In genomic region chr12:76405183-76405970, GRCm38 (mm10) we compare ENCODE assay signal across 8 mouse cellular contexts. TPM values are rescaled to one million over a fixed set of nuclear protein-coding genes. Genes with fewer than 3 reads are reported as not detected.
DNase-seq lines count a peak whose midpoint lies in the region; ATAC-seq lines count a peak whose summit lies in the region.

No protein-coding gene starts in this region.

- 3% methylated on average over 64 of the region's 64 CpGs for WGBS in embryonic facial prominence, embryonic 13.5 days
- WGBS in macrophage (ENCODE audit: missing documents): 18% methylated on average over 64 of the region's 64 CpGs

- H3K4me2 ChIP-seq in embryonic facial prominence, embryonic 13.5 days: peak overlapping the region; percentile 81

- peak; percentile 1 to 50 for DNase-seq in urinary bladder, adult 18-20 months (ENCODE audit: low spot score in 2 of 2)
- no peak for DNase-seq in urinary bladder, postnatal 10 days (ENCODE audit: low spot score)
- peak; percentile 36 for DNase-seq in heart, postnatal 4 days
- DNase-seq in layer of hippocampus, postnatal 14 days (ENCODE audit: low spot score in 2 of 2): peak; percentile 37
- peak; percentile 21 to 25 for DNase-seq in right cerebral cortex, postnatal 36 days (ENCODE audit: low spot score in 2 of 2)

- H3K27me3 ChIP-seq in embryonic facial prominence, embryonic 13.5 days: peaks cover 53% of the 10 kb centered on the region

- ATAC-seq in embryonic facial prominence, embryonic 13.5 days (ENCODE audit: insufficient number of reproducible peaks, insufficient read depth, low FRiP score, low TSS enrichment, low read depth): no peak
- ATAC-seq in activated CD4-positive, CD25-positive, alpha-beta regulatory T cell, adult 4 months: no peak

- no peaks in the 10 kb centered on the region for H3K79me2 ChIP-seq in macrophage (ENCODE audit: inconsistent target)

- no peak overlapping the region for H3K27ac ChIP-seq in embryonic facial prominence, embryonic 13.5 days
- no peak overlapping the region for H3K27ac ChIP-seq in macrophage

- no peaks in the 10 kb centered on the region for H3K36me3 ChIP-seq in embryonic facial prominence, embryonic 13.5 days
- H3K36me3 ChIP-seq in macrophage (ENCODE audit: inconsistent target): no peaks in the 10 kb centered on the region

- H3K9ac ChIP-seq in embryonic facial prominence, embryonic 13.5 days: peak overlapping the region; percentile 16; the same call in 1 of the 2 replicates

- H3K4me1 ChIP-seq in embryonic facial prominence, embryonic 13.5 days: peaks cover 27% of the 10 kb centered on the region

- peak overlapping the region; percentile 64 for H3K4me3 ChIP-seq in embryonic facial prominence, embryonic 13.5 days
- H3K4me3 ChIP-seq in macrophage (ENCODE audit: inconsistent target): peak overlapping the region; percentile 8; the same call in 1 of the 2 replicates

- H3K9me3 ChIP-seq in embryonic facial prominence, embryonic 13.5 days: no peaks in the 10 kb centered on the region

RNA-seq across cellular contexts. Expression of gene Hspa2, which starts 1.4 kb away (rescaled TPM):
- 5.8 and 8.9 TPM in 2 replicates for polyA plus RNA-seq in embryonic facial prominence, embryonic 13.5 days (2015; fragmentation: Nextera tagmentation; extraction: Ambion mirVana)
- total RNA-seq in heart, postnatal 4 days (2021): 10 to 100 TPM; 13.5 to 14.6 TPM
- total RNA-seq in layer of hippocampus, postnatal 14 days (2021): 100 to 1,000 TPM; 109 to 128 TPM
- 1 to 10 TPM in 14 of 26 experiments, under 1 TPM in 12; 0.45 to 2.4 (median 1.0) TPM for total RNA-seq in macrophage (2018; cell fraction: chromatin; rRNA removed)
- 1 to 10 TPM; 3.6 to 7.4 (median 5.5) TPM for total RNA-seq in macrophage (2018; cell fraction: cytosol; rRNA removed)
- total RNA-seq in macrophage (2018; cell fraction: nucleus; rRNA removed): 1 to 10 TPM in 25 of 26 experiments, under 1 TPM in 1; 0.91 to 4.3 (median 2.4) TPM
- 4.0 to 5.0 TPM (median 4.9 TPM) in 3 replicates for polyA plus RNA-seq in macrophage (2018)
- 1 to 10 TPM; 3.8 to 4.8 TPM for polyA plus RNA-seq in activated CD4-positive, CD25-positive, alpha-beta regulatory T cell, adult 4 months (2017; shearing (Covaris generic))

RNA-seq across cellular contexts. Expression of gene Ppp1r36, which starts 12.0 kb away (rescaled TPM):
- polyA plus RNA-seq in embryonic facial prominence, embryonic 13.5 days (2015; fragmentation: Nextera tagmentation; extraction: Ambion mirVana): 3.9 and 4.8 TPM in 2 replicates
- 1 to 10 TPM; 1.6 to 1.8 TPM for total RNA-seq in heart, postnatal 4 days (2021)
- total RNA-seq in layer of hippocampus, postnatal 14 days (2021): 1 to 10 TPM; 1.1 to 3.0 TPM
- not detected for total RNA-seq in macrophage (2018; cell fraction: chromatin; rRNA removed)
- not detected for total RNA-seq in macrophage (2018; cell fraction: cytosol; rRNA removed)
- not detected for total RNA-seq in macrophage (2018; cell fraction: nucleus; rRNA removed)
- not detected in 3 replicates for polyA plus RNA-seq in macrophage (2018)
- not detected for polyA plus RNA-seq in activated CD4-positive, CD25-positive, alpha-beta regulatory T cell, adult 4 months (2017; shearing (Covaris generic))

RNA-seq across cellular contexts. Expression of gene Zbtb1, which starts 35.3 kb away (rescaled TPM):
- 11.3 and 11.6 TPM in 2 replicates for polyA plus RNA-seq in embryonic facial prominence, embryonic 13.5 days (2015; fragmentation: Nextera tagmentation; extraction: Ambion mirVana)
- 1 to 10 TPM; 6.9 to 7.6 TPM for total RNA-seq in heart, postnatal 4 days (2021)
- 1 to 10 TPM; 7.0 TPM for total RNA-seq in layer of hippocampus, postnatal 14 days (2021)
- total RNA-seq in macrophage (2018; cell fraction: chromatin; rRNA removed): 10 to 100 TPM in 16 of 26 experiments, 1 to 10 TPM in 10; 1.9 to 29.5 (median 15.6) TPM
- total RNA-seq in macrophage (2018; cell fraction: cytosol; rRNA removed): 1 to 10 TPM; 1.0 to 7.8 (median 6.3) TPM
- total RNA-seq in macrophage (2018; cell fraction: nucleus; rRNA removed): 10 to 100 TPM in 13 of 26 experiments, 1 to 10 TPM in 13; 2.4 to 31.1 (median 9.7) TPM
- polyA plus RNA-seq in macrophage (2018): 5.0 to 6.5 TPM (median 5.2 TPM) in 3 replicates
- polyA plus RNA-seq in activated CD4-positive, CD25-positive, alpha-beta regulatory T cell, adult 4 months (2017; shearing (Covaris generic)): 10 to 100 TPM; 25.6 to 26.1 TPM

RNA-seq across cellular contexts. Expression of gene Zbtb25, which starts 36.0 kb away (rescaled TPM):
- 20.1 and 22.3 TPM in 2 replicates for polyA plus RNA-seq in embryonic facial prominence, embryonic 13.5 days (2015; fragmentation: Nextera tagmentation; extraction: Ambion mirVana)
- total RNA-seq in heart, postnatal 4 days (2021): 10 to 100 TPM in 1 of 2 experiments, 1 to 10 TPM in 1; 9.5 to 11.5 TPM
- total RNA-seq in layer of hippocampus, postnatal 14 days (2021): 10 to 100 TPM; 19.2 to 22.2 TPM
- 10 to 100 TPM in 15 of 26 experiments, 1 to 10 TPM in 11; 1.7 to 19.1 (median 11.6) TPM for total RNA-seq in macrophage (2018; cell fraction: chromatin; rRNA removed)
- 1 to 10 TPM; 1.3 to 6.5 (median 5.1) TPM for total RNA-seq in macrophage (2018; cell fraction: cytosol; rRNA removed)
- 10 to 100 TPM in 9 of 26 experiments, 1 to 10 TPM in 17; 2.3 to 17.0 (median 8.8) TPM for total RNA-seq in macrophage (2018; cell fraction: nucleus; rRNA removed)
- polyA plus RNA-seq in macrophage (2018): 5.3 to 6.8 TPM (median 5.6 TPM) in 3 replicates
- polyA plus RNA-seq in activated CD4-positive, CD25-positive, alpha-beta regulatory T cell, adult 4 months (2017; shearing (Covaris generic)): 10 to 100 TPM; 12.1 to 15.0 TPM
